ENCODE assay signal across 8 mouse cellular contexts in the genomic region with DNA sequence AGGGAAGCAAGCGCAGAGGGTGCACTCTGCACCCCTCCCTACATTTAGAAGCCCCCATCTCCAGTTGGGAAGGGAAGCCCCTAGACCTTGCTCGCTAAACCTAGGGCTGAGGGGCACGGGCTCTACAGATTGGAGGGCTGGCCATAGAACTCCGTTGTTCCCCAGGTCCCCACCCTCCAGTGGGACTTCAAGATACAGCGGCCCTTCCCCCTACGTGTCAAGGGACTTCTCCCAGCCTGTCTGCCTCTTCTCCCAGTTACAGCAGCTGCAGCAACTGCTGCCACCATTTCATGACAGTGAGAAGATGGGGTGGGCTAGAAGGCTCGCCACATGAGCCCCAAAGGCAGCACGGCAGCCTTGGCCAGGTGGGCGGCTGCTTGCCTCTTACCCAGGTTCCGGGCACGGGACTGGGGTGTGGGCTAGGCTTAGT. TPM values are rescaled to one million over a fixed set of nuclear protein-coding genes. Genes with fewer than 3 reads are reported as not detected.
DNase-seq lines count a peak whose midpoint lies in the region; ATAC-seq and TF ChIP-seq lines count a peak whose summit lies in the region.

No protein-coding gene starts in this region.

- no peak overlapping the region for H3K27ac ChIP-seq in heart, embryonic 15.5 days
- H3K27ac ChIP-seq in liver, postnatal 0 days (ENCODE audit: low read depth), result no peak overlapping the region

- peak; percentile 26 to 45 for DNase-seq in kidney, postnatal 4 days
- DNase-seq in kidney, adult 18-20 months, result no peak
- peak; percentile 48 for DNase-seq in R1 (ENCODE audit: low read depth, low spot score)
- no peak for DNase-seq in liver, postnatal 0 days
- DNase-seq in adrenal gland, adult 8-10 months, result no peak
- DNase-seq in adrenal gland, adult 18-20 months (ENCODE audit: low spot score in 2 of 2), result no peak
- DNase-seq in adipocyte (ENCODE audit: low spot score), result no peak

- no peaks in the 10 kb centered on the region for H3K36me3 ChIP-seq in heart, embryonic 15.5 days
- H3K36me3 ChIP-seq in liver, postnatal 0 days (replicated peaks; ENCODE audit: insufficient read depth, low read length), result no peaks in the 10 kb centered on the region

- H3K4me2 ChIP-seq in heart, embryonic 15.5 days, result peak overlapping the region; percentile 99
- H3K4me2 ChIP-seq in liver, postnatal 0 days (ENCODE audit: low read depth, low read length), result peak overlapping the region; percentile 98

- WGBS in heart, embryonic 15.5 days, result 4% methylated on average over 11 of the region's 11 CpGs
- WGBS in liver, postnatal 0 days (ENCODE audit: insufficient replicate concordance), result 4% methylated on average over 10 of the region's 11 CpGs

- no peak for ATAC-seq in heart, embryonic 15.5 days (replicated peaks; ENCODE audit: insufficient number of reproducible peaks, insufficient read depth, low FRiP score, low read depth)
- ATAC-seq in liver, postnatal 0 days, result no peak

- peak overlapping the region; percentile 61 for H3K4me3 ChIP-seq in heart, embryonic 15.5 days
- peak overlapping the region; percentile 57 for H3K4me3 ChIP-seq in liver, postnatal 0 days (ENCODE audit: low read depth, low read length)

- TF ChIP-seq CTCF in liver, postnatal 0 days (IDR thresholded peaks at IDR 0.05; ENCODE audit: low read depth), result no peak

- H3K9me3 ChIP-seq in heart, embryonic 15.5 days (replicated peaks), result no peaks in the 10 kb centered on the region
- H3K9me3 ChIP-seq in liver, postnatal 0 days (ENCODE audit: low read length), result no peaks in the 10 kb centered on the region

- H3K9ac ChIP-seq in heart, embryonic 15.5 days, result peak overlapping the region; percentile 56
- peak overlapping the region; percentile 58 for H3K9ac ChIP-seq in liver, postnatal 0 days (replicated peaks)

- TF ChIP-seq EP300 in liver, postnatal 0 days (IDR thresholded peaks at IDR 0.05; ENCODE audit: low read depth), result no peak

- 0 out of 2 replicates have a peak, but pooled peaks cover 2% of the 10 kb centered on the region for H3K27me3 ChIP-seq in heart, embryonic 15.5 days
- peaks cover 10% of the 10 kb centered on the region for H3K27me3 ChIP-seq in liver, postnatal 0 days (ENCODE audit: insufficient read depth, low read length)

- H3K4me1 ChIP-seq in heart, embryonic 15.5 days (replicated peaks), result peaks cover 67% of the 10 kb centered on the region
- H3K4me1 ChIP-seq in liver, postnatal 0 days (ENCODE audit: insufficient read depth), result peaks cover 38% of the 10 kb centered on the region

RNA-seq across cellular contexts. Expression of a gene that starts 10.6 kb away (rescaled TPM):
- 6.0 and 7.8 TPM in 2 replicates for polyA plus RNA-seq in heart, embryonic 15.5 days (2015; fragmentation: Nextera tagmentation; extraction: Ambion mirVana)
- polyA plus RNA-seq in liver, postnatal 0 days (2015; fragmentation: Nextera tagmentation; extraction: Ambion mirVana), result 5.6 and 5.7 TPM in 2 replicates
- 10 to 100 TPM; 23.3 to 36.4 (median 31.8) TPM for total RNA-seq in adrenal gland, adult 8-10 months (2022)
- total RNA-seq in adrenal gland, adult 18-20 months (2021), result 10 to 100 TPM; 22.1 to 25.4 TPM

RNA-seq across cellular contexts. Expression of a gene that starts 42.4 kb away (rescaled TPM):
- 3.0 and 3.5 TPM in 2 replicates for polyA plus RNA-seq in heart, embryonic 15.5 days (2015; fragmentation: Nextera tagmentation; extraction: Ambion mirVana)
- 0.89 and 0.92 TPM in 2 replicates for polyA plus RNA-seq in liver, postnatal 0 days (2015; fragmentation: Nextera tagmentation; extraction: Ambion mirVana)
- total RNA-seq in adrenal gland, adult 8-10 months (2022), result 10 to 100 TPM; 22.2 to 28.3 (median 24.9) TPM
- 10 to 100 TPM; 21.1 to 22.2 TPM for total RNA-seq in adrenal gland, adult 18-20 months (2021)

RNA-seq across cellular contexts. Expression of a gene that starts 52.9 kb away (rescaled TPM):
- 0.05 and 0.10 TPM in 2 replicates for polyA plus RNA-seq in heart, embryonic 15.5 days (2015; fragmentation: Nextera tagmentation; extraction: Ambion mirVana)
- 0.04 TPM in 1 of 2 replicates, not detected in the other for polyA plus RNA-seq in liver, postnatal 0 days (2015; fragmentation: Nextera tagmentation; extraction: Ambion mirVana)
- total RNA-seq in adrenal gland, adult 8-10 months (2022), result 1 to 10 TPM in 3 of 4 experiments, under 1 TPM in 1; 0.96 to 6.4 (median 4.0) TPM
- 1 to 10 TPM; 1.3 to 2.0 TPM for total RNA-seq in adrenal gland, adult 18-20 months (2021)

Comparison
In these comparisons a context has a peak if more than half of its experiments do, and no peak if none do; other contexts are left out.
1. DNase-seq: peak in kidney, postnatal 4 days (2 of 2) and R1 (single experiment); none in kidney, adult 18-20 months (single experiment), liver, postnatal 0 days (single experiment), adrenal gland, adult 8-10 months (single experiment), adrenal gland, adult 18-20 months (0 of 2) and adipocyte (single experiment).